Mouse (Mus musculus) ES-E14 (cell line): Measurements from ENCODE around the gene Sqstm1. TPM values are rescaled to one million over a fixed set of nuclear protein-coding genes. Genes with fewer than 3 reads are reported as not detected.
A peak's percentile ranks its signal among the peaks of the same experiment; 100 is the strongest.

Source experiments
- DNase-seq: peaks from one replicate; pipeline ENCODE4 v3.0.0-alpha.2; 2013; ENCODE audit warnings: low read depth, low spot score
- H3K27ac ChIP-seq: 2 replicates; pipeline ENCODE4 v1.5.1; 2012; ENCODE audit warnings: low read depth, mild to moderate bottlenecking, low read length, moderate library complexity, mixed read lengths; ENCODE audit not compliant: poor library complexity, insufficient read depth, severe bottlenecking
- H3K36me3 ChIP-seq: 2 replicates; pipeline ENCODE4 v1.6.1; 2012; ENCODE audit warnings: mild to moderate bottlenecking, low read length, moderate library complexity, mixed read lengths; ENCODE audit not compliant: control insufficient read depth, poor library complexity, insufficient read depth, severe bottlenecking
- H3K4me1 ChIP-seq, 2 experiments: fragments of 150-350 bp in 1 of 2; sonication (generic) in 1 of 2; 2 replicates each; pipeline ENCODE4 v1.6.1; 2012; ENCODE audit warnings: low read length in 2 of 2, mild to moderate bottlenecking in 1 of 2, mixed read lengths in 1 of 2; ENCODE audit not compliant: control insufficient read depth in 2 of 2, insufficient read depth in 2 of 2, poor library complexity in 1 of 2
- H3K4me3 ChIP-seq, 2 experiments: fragments of 150-350 bp in 1 of 2; sonication (generic) in 1 of 2; 2 replicates each; pipeline ENCODE4 v1.5.1; 2012; ENCODE audit warnings: low read length in 2 of 2, low read depth in 1 of 2, mild to moderate bottlenecking in 1 of 2, mixed read lengths in 1 of 2; ENCODE audit not compliant: insufficient read depth in 1 of 2, poor library complexity in 1 of 2, severe bottlenecking in 1 of 2
- H3K9ac ChIP-seq: 2 replicates; pipeline ENCODE4 v1.6.1; 2012; ENCODE audit warnings: low read depth, mild to moderate bottlenecking, low read length, mixed read lengths; ENCODE audit not compliant: poor library complexity, insufficient read depth, severe bottlenecking
- H3K9me3 ChIP-seq: fragments of 150-350 bp; sonication (generic); 2 replicates; pipeline ENCODE4 v1.6.1; 2012; ENCODE audit warnings: low read depth, mild to moderate bottlenecking, low read length; ENCODE audit not compliant: control insufficient read depth, insufficient read depth
- CHD2 ChIP-seq: IDR thresholded peaks from 2 replicates; pipeline ENCODE4 v1.6.1; 2014; ENCODE audit warnings: mild to moderate bottlenecking, low read depth, low read length, inconsistent platforms
- HCFC1 ChIP-seq: IDR thresholded peaks from 2 replicates; pipeline ENCODE4 v1.6.1; 2012; ENCODE audit warnings: low read length, inconsistent platforms, borderline replicate concordance; ENCODE audit not compliant: insufficient read depth
- MAFK ChIP-seq: IDR thresholded peaks from 2 replicates; pipeline ENCODE4 v1.6.1; 2014; ENCODE audit warnings: mild to moderate bottlenecking, low read depth, low read length, inconsistent platforms; ENCODE audit not compliant: insufficient read depth
- ZC3H11A ChIP-seq: IDR thresholded peaks from 2 replicates; pipeline ENCODE4 v1.6.1; 2012; ENCODE audit warnings: low read depth, mild to moderate bottlenecking, inconsistent platforms, low read length, borderline replicate concordance
- ZNF384 ChIP-seq: IDR thresholded peaks from 2 replicates; pipeline ENCODE4 v1.6.1; 2012; ENCODE audit warnings: low read depth, low read length, inconsistent platforms
- in situ Hi-C, 2 experiments: fragments of 600-800 bp; cut with MboI; formaldehyde crosslinking; loops; one replicate each; pipeline ENCODE4 v1.15.1; 2025; ENCODE audit warnings: low sequenced_read_pairs in 2 of 2, inconsistent platforms in 1 of 2; ENCODE audit not compliant: unreplicated experiment in 2 of 2
- total RNA-seq: library from RNA; depleted of rRNA; stranded (reverse); fragments of 300-350 nt; gene quantifications from 2 replicates; pipeline ENCODE4 v1.2.3, GENCODE M21; 2012

Sqstm1 gene
- total RNA-seq, 1 experiment = 234 TPM

GRCm38 (mm10) chr11:50228772-50229171 lies 18.1 kb upstream of the Sqstm1 start:
- in situ Hi-C loops = no loop called here
- no peak for DNase-seq
- Histone ChIP-seq H3K36me3 (peaks cover 12% of the 10 kb centered on the region), H3K9me3 (no peaks in the 10 kb centered on the region), H3K27ac (no peak overlapping the region), H3K4me1 (peaks cover 0 to 22% of the 10 kb centered on the region in 2 experiments; a peak in 2 of 4 replicates), H3K4me3 (no peak overlapping the region), H3K9ac (peak overlapping the region; percentile 23; the same call in 1 of the 2 replicates)
- TF ChIP-seq MAFK = no peak
- no peak for TF ChIP-seq ZC3H11A
- no peak for TF ChIP-seq ZNF384
- TF ChIP-seq HCFC1 = no peak
- TF ChIP-seq CHD2 = no peak

GRCm38 (mm10) chr11:50227736-50228135 lies 17.1 kb upstream of the Sqstm1 start:
- Histone ChIP-seq H3K36me3 (peaks cover 8% of the 10 kb centered on the region; the same call in 1 of the 2 replicates), H3K9ac (no peak overlapping the region), H3K27ac (no peak overlapping the region), H3K9me3 (no peaks in the 10 kb centered on the region), H3K4me1 (peaks cover 0 to 22% of the 10 kb centered on the region in 2 experiments; a peak in 2 of 4 replicates), H3K4me3 (no peak overlapping the region)
- DNase-seq = no peak
- TF ChIP-seq MAFK = no peak
- no peak for TF ChIP-seq ZC3H11A
- TF ChIP-seq CHD2 = no peak
- TF ChIP-seq ZNF384 = no peak
- TF ChIP-seq HCFC1 = no peak
- in situ Hi-C loops = no loop called here

DNA sequence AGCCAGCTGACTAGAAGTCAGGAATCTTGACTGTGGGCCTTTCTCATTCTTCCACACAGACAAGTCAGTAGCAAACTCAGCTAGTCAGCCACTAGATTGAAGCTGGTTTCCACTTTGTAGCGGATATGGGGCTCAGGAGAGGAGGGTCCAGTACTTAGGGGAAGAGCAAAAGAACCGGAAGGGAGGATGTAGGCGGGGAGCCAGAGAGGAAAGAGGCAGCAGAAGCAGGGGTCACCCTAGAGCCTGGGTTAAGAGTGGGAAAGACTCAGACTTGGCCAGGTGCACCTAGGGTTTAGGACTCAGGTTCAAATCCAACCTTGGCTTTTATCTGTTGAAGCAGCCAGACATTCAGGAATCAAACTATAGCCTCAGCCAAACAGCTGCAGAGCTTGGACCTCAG lies 16.6 kb upstream of the Sqstm1 start:
- in situ Hi-C loops = no loop called here

DNA sequence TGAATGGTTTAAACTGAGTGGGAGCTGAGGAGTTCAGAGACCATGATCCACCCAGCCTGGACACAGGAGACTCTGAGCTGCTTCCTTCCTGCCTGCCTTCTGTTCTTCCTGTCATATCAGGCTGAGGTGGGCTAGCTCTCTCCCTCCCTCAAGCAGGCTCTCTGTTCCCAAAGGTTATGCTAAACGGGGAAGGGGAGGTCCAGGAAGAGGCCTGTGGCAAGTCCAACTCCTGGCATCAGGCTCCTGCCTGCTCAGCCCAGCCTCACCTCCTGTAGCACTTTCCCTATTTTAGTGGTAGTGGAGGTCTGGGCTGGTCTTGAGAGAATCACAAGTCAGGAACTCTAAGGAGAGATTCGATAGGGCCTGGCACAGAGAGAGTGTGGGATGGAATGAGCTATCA lies 15.8 kb upstream of the Sqstm1 start:
- in situ Hi-C loops = no loop called here
- Histone ChIP-seq H3K27ac (no peak overlapping the region), H3K36me3 (no peaks in the 10 kb centered on the region), H3K4me3 (peak overlapping the region; percentile 78 to 89; a peak in 3 of 4 replicates), H3K9me3 (no peaks in the 10 kb centered on the region), H3K4me1 (peaks cover 0 to 20% of the 10 kb centered on the region in 2 experiments; a peak in 2 of 4 replicates), H3K9ac (peak overlapping the region; percentile 15; the same call in 1 of the 2 replicates)
- DNase-seq = no peak
- no peak for TF ChIP-seq CHD2
- TF ChIP-seq ZNF384 = no peak
- TF ChIP-seq MAFK = no peak
- TF ChIP-seq ZC3H11A = no peak
- TF ChIP-seq HCFC1 = no peak

More for the DNA sequence above, 16.6 kb upstream of the Sqstm1 start:
- Histone ChIP-seq H3K9me3 (no peaks in the 10 kb centered on the region), H3K27ac (no peak overlapping the region), H3K4me3 (no peak overlapping the region), H3K9ac (no peak overlapping the region), H3K4me1 (peaks cover 0 to 22% of the 10 kb centered on the region in 2 experiments; a peak in 2 of 4 replicates), H3K36me3 (peaks cover 3% of the 10 kb centered on the region; the same call in 1 of the 2 replicates)
- DNase-seq = no peak
- no peak for TF ChIP-seq MAFK
- TF ChIP-seq HCFC1 = no peak
- TF ChIP-seq CHD2 = no peak
- TF ChIP-seq ZNF384 = no peak
- TF ChIP-seq ZC3H11A = no peak
